Mouse (Mus musculus) small intestine, adult 2 months (tissue): ENCODE results near the gene E330009J07Rik.

Experiments used
- CTCF ChIP-seq: fragments of 200-500 bp; IDR thresholded peaks from 2 replicates; pipeline ENCODE4 v1.5.1; 2012; ENCODE audit warnings: low read depth, mild to moderate bottlenecking, control low read depth, inconsistent platforms, low read length, moderate library complexity, mixed read lengths; ENCODE audit not compliant: insufficient replicate concordance, insufficient read length; ENCODE audit errors: extremely low read depth
- POLR2A ChIP-seq: fragments of 200-500 bp; IDR thresholded peaks from 2 replicates; pipeline ENCODE4 v1.6.1; 2012; ENCODE audit warnings: low read depth, mild to moderate bottlenecking, control low read depth, inconsistent platforms, low read length, moderate library complexity

DNA sequence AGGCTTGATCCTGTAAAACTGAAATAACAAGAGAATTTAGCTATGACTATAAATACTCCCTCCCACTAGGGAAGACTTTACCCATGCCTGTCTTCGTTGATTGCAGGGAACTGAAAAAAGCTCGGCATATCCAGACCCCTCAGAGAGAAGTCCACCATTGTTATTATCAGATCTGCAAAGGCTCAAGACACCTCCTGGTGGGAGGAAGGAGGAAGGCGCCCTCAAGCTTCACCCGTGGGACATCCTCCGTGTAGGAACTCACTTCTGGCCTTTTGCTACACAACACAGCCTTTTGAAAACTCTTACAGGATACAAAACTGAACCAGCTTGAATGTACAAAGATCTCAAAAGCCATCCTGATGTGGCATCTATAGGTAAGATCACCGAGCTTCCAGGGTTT is 29.8 kb upstream of the E330009J07Rik start:
- TF ChIP-seq POLR2A (no peak), CTCF (no peak)
